Mouse (Mus musculus): ENCODE measurements around the gene Pik3c2a.

The Pik3c2a gene

DNA sequence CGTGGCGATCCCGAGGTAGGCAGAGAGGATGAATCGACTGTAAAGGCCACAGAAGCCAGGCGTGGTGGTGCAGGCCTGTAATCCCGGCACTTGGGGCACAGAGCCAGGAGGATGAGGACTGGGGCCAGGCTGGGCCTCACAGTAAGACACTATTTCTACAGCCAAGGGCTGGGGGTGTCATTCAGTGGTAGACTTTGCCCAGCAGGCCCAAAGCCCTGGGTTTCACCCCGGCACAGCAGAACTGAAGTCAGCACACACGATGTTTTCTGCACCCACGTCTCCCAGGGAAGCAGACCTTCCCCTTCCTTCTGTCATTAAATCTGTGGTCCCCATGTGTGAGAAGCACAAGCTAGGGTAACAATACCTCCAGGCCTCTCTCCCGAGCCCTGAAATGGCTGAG, 144.9 kb downstream of the Pik3c2a start:
- no peak for DNase-seq (ENCODE audit: low read depth, low spot score)

GRCm38 (mm10) chr7:116294961-116295360, 148.3 kb downstream of the Pik3c2a start:
- DNase-seq (ENCODE audit: low read depth, low spot score): no peak

DNA sequence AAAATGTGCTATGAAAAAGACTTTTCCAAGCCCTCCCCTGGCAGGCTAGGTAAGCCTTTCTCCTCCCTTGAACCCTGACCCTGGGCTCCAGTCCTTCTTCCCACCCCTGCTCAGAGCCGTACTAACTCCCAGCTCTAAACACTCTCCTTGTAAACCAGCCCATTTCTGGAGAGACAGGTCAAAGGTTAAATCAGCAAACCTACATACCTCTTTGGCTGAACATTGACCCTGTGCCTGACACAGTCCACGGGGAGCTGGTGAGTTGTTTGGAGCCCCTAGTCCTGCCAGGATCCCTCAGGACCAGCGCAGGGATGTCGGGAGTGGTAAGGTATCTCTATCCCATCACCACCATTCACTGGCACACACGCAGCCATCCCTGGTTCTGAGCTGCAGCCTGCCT, 150.9 kb downstream of the Pik3c2a start:
- no peak for DNase-seq (ENCODE audit: low read depth, low spot score)

- DNase-seq (ENCODE audit: low read depth, low spot score): no peak
Measured at GRCm38 (mm10) chr7:116290559-116290958, 152.7 kb downstream of the Pik3c2a start.

DNA sequence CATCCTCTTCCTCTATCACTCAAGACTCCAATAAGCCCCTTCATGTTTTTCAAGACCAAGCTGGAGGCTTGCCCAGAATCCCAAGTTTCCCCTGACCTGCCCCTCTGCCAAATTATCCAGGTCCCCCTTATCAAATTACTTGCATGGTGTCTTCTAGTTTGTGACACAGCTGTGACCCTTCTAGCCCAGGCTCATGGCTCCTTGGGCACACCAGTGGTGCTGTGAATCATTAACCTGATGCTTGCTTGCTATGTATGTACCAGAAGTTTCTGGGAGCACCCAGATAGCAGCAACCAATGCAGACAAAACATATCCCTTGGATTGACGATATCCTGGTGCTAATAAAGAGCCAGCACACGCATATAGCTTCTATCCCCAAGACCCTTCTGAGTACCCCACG, 154.3 kb downstream of the Pik3c2a start:
- DNase-seq (ENCODE audit: low read depth, low spot score): no peak

- no peak for DNase-seq (ENCODE audit: low read depth, low spot score)
Measured at GRCm38 (mm10) chr7:116287959-116288358, 155.3 kb downstream of the Pik3c2a start.

Data from forelimb bud, embryonic 11.5 days (tissue).